Mouse (Mus musculus) thymus, postnatal 36 days (tissue): Measurements from ENCODE around the gene Snrpa.

Experiments used
- DNase-seq, 2 experiments: peaks; one replicate each; pipeline ENCODE4 v3.0.0; 2022; ENCODE audit warnings: mixed read lengths in 2 of 2

Snrpa gene

GRCm38 (mm10) chr7:27165696-27166095, 30.4 kb downstream of the Snrpa start:
- DNase-seq, result peak in 1 of 2 experiments; percentile 31

- DNase-seq, result peak in 1 of 2 experiments; percentile 54
These were observed 30.9 kb downstream of the Snrpa start for GRCm38 (mm10) chr7:27165007-27165655.

- DNase-seq, result no peak
These were observed 31.7 kb downstream of the Snrpa start for GRCm38 (mm10) chr7:27164112-27164947.

GRCm38 (mm10) chr7:27163450-27163805, 32.6 kb downstream of the Snrpa start:
- DNase-seq, result no peak

- DNase-seq, result no peak
These were observed 33.2 kb downstream of the Snrpa start for GRCm38 (mm10) chr7:27162780-27163449.

GRCm38 (mm10) chr7:27161744-27162143, 34.3 kb downstream of the Snrpa start:
- no peak for DNase-seq

- no peak for DNase-seq
These were observed 35.1 kb downstream of the Snrpa start for GRCm38 (mm10) chr7:27160921-27161320.

- peak; percentile 88 to 91 for DNase-seq
These were observed 36.2 kb downstream of the Snrpa start for GRCm38 (mm10) chr7:27159882-27160281.

- DNase-seq, result no peak
These were observed 36.8 kb downstream of the Snrpa start for GRCm38 (mm10) chr7:27159256-27159655.

GRCm38 (mm10) chr7:27158171-27158570, 37.9 kb downstream of the Snrpa start:
- DNase-seq, result no peak

GRCm38 (mm10) chr7:27156005-27156404, 40.1 kb downstream of the Snrpa start:
- no peak for DNase-seq

GRCm38 (mm10) chr7:27153205-27153764, 42.8 kb downstream of the Snrpa start, which contains the start of gene Cyp2t4:
Cyp2t4 (plus strand) TSS chr7:27153714.
- DNase-seq, result no peak
